Mouse (Mus musculus) layer of hippocampus, postnatal 10 days (tissue): ENCODE results near the gene Gm20830. TPM values are rescaled to one million over a fixed set of nuclear protein-coding genes. Genes with fewer than 3 reads are reported as not detected.
"Not testable (repeated sequence)": the region's sequence is repeated elsewhere in the genome, so short reads cannot be mapped to it uniquely, and the experiment has no call there.

Source experiments
- DNase-seq, 2 experiments: peaks; one replicate each; pipeline ENCODE4 v3.0.0; 2021; ENCODE audit warnings: low spot score in 2 of 2
- long read RNA-seq: library from polyadenylated mRNA; stranded (forward); transcript quantifications from one replicate; pipeline ENCODE4 v2.0.0, GENCODE M21; 2023
- total RNA-seq, 2 experiments: library from RNA; stranded (reverse); gene quantifications; 2 replicates each; pipeline ENCODE4 v1.2.3; 2021

Gm20830 gene
- not detected for total RNA-seq
- long read RNA-seq, result 0 reads

- not testable (repeated sequence) for DNase-seq
Measured at GRCm38 (mm10) chrY:6918182-6918581, at the start of gene Gm20830. Gm20830 (minus strand) TSS chrY:6918282.

Other genes starting within 250 kb of the Gm20830 start
- not detected for gene Gm21719, start 235.4 kb downstream of the Gm20830 start, total RNA-seq